Mouse (Mus musculus) lung, embryonic 15.5 days (tissue): ENCODE data around the gene Brip1. TPM values are rescaled to one million over a fixed set of nuclear protein-coding genes. Genes with fewer than 3 reads are reported as not detected.

Source experiments
- ATAC-seq: fragments of 200-750 bp; cut with Nextera tagmentation; 2 replicates; pipeline ENCODE4 v1.8.0; 2017; ENCODE audit warnings: moderate number of reproducible peaks, borderline replicate concordance; ENCODE audit not compliant: low FRiP score, low TSS enrichment; ENCODE audit errors: extremely low read depth
- H3K27ac ChIP-seq: fragments of 300-500 bp; sonication (generic); 2 replicates; pipeline ENCODE4 v1.5.1; 2015; ENCODE audit warnings: moderate library complexity, mild to moderate bottlenecking, inconsistent platforms
- H3K27me3 ChIP-seq: fragments of 300-500 bp; sonication (generic); 2 replicates; pipeline ENCODE4 v1.6.1; 2015; ENCODE audit warnings: inconsistent platforms
- H3K36me3 ChIP-seq: fragments of 300-500 bp; sonication (generic); 2 replicates; pipeline ENCODE4 v1.6.1; 2015; ENCODE audit warnings: inconsistent platforms
- H3K4me1 ChIP-seq: fragments of 300-500 bp; sonication (generic); 2 replicates; pipeline ENCODE4 v1.6.1; 2015; ENCODE audit warnings: inconsistent platforms
- H3K4me2 ChIP-seq: fragments of 300-500 bp; sonication (generic); 2 replicates; pipeline ENCODE4 v1.6.1; 2015; ENCODE audit warnings: inconsistent platforms, mild to moderate bottlenecking, moderate library complexity
- H3K4me3 ChIP-seq: fragments of 300-500 bp; sonication (generic); 2 replicates; pipeline ENCODE4 v1.5.1; 2015; ENCODE audit warnings: mild to moderate bottlenecking, inconsistent platforms
- H3K9ac ChIP-seq: fragments of 300-500 bp; sonication (generic); 2 replicates; pipeline ENCODE4 v1.6.1; 2015; ENCODE audit warnings: inconsistent platforms
- H3K9me3 ChIP-seq: fragments of 300-500 bp; sonication (generic); 2 replicates; pipeline ENCODE4 v1.6.1; 2016; ENCODE audit warnings: inconsistent platforms
- WGBS: fragments of 180-500 bp; shearing (Covaris S2); methylation state at CpG from one replicate; pipeline ENCODE4 v1.1.7; 2015; 5-methylcytosine and 5-hydroxymethylcytosine counted together
- polyA plus RNA-seq: library from polyadenylated mRNA; unstranded; fragments of >200 nt; fragmentation: Nextera tagmentation; extraction: Ambion mirVana; gene quantifications from 2 replicates; pipeline ENCODE4 v1.2.1, GENCODE M21; 2015

Gene Brip1
- polyA plus RNA-seq, 1 experiment from 2014 or later, result 14.5 TPM

DNA sequence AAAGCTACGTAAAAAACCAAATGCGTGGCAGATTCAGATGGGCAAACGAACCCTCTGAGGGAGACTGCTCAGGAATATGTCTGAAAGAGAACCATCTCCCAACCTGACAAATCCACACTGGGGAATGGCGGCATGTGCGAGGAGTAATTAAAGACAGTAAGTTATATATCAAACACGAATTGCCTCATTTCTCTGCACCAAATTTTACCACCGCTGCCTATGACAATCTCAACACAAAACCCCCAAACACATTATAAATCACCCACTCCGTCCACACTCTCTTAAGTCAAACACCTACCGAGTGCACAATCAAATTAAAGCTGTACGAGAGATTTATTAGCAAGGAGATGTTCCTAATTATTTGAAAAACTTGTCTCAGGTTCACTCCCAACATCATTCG, 184.8 kb downstream of the Brip1 start:
- Histone ChIP-seq H3K27ac (no peak overlapping the region), H3K9ac (no peak overlapping the region), H3K36me3 (no peaks in the 10 kb centered on the region), H3K27me3 (no peaks in the 10 kb centered on the region), H3K4me1 (peaks cover 5% of the 10 kb centered on the region), H3K9me3 (no peaks in the 10 kb centered on the region), H3K4me3 (no peak overlapping the region), H3K4me2 (no peak overlapping the region)
- no peak for ATAC-seq
- WGBS, result 49% methylated on average over 11 of the region's 11 CpGs

DNA sequence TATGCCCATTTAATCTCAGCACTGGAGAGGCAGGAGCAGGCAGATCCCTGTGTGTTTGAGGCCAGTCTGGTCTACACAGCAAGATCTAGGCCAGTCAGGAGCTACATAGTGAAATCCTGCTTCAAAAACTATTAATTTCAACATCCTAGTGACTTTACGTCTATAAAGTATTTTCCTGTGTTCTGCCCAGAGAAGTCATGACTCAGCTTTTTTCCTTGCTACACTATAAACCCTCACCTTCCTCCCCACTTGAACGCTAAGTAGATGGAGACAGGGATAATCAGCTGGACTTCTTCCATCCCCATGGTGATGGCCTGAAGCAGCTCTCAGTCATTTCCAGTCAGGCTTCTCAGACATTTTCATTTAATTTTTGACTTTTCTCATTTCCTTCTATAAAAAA, 187.9 kb downstream of the Brip1 start:
- H3K27me3 ChIP-seq, result no peaks in the 10 kb centered on the region
- no peak overlapping the region for H3K27ac ChIP-seq
- H3K36me3 ChIP-seq, result no peaks in the 10 kb centered on the region
- H3K4me2 ChIP-seq, result no peak overlapping the region
- H3K4me3 ChIP-seq, result no peak overlapping the region
- no peak for ATAC-seq
- no peaks in the 10 kb centered on the region for H3K9me3 ChIP-seq
- peaks cover 5% of the 10 kb centered on the region for H3K4me1 ChIP-seq
- H3K9ac ChIP-seq, result no peak overlapping the region
- 55% methylated on average over 2 of the region's 2 CpGs for WGBS

DNA sequence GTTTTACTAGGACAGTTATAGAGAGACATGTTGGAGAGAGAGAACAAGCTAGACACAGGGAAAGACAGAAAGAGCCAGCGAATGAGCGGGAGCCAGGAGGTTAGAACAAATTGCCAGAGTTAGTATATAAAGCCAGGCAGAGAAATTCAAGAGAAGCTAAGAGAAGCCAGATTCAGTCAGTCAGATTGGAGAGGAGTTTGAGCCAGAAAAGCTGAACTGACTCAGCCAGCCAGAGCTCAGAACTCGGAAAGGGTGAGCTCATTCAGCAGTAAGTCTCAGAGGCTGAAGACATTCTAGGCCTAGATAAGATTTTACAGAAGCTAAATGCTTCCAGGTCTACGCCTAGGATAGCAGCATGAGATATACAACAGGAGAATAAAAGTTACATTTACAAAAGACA, 190.5 kb downstream of the Brip1 start:
- H3K27me3 ChIP-seq, result no peaks in the 10 kb centered on the region
- H3K4me2 ChIP-seq, result no peak overlapping the region
- no peak overlapping the region for H3K9ac ChIP-seq
- no peaks in the 10 kb centered on the region for H3K36me3 ChIP-seq
- H3K4me1 ChIP-seq, result no peaks in the 10 kb centered on the region
- H3K4me3 ChIP-seq, result no peak overlapping the region
- H3K9me3 ChIP-seq, result no peaks in the 10 kb centered on the region
- WGBS, result 82% methylated on average over 4 of the region's 4 CpGs
- no peak for ATAC-seq
- H3K27ac ChIP-seq, result no peak overlapping the region

DNA sequence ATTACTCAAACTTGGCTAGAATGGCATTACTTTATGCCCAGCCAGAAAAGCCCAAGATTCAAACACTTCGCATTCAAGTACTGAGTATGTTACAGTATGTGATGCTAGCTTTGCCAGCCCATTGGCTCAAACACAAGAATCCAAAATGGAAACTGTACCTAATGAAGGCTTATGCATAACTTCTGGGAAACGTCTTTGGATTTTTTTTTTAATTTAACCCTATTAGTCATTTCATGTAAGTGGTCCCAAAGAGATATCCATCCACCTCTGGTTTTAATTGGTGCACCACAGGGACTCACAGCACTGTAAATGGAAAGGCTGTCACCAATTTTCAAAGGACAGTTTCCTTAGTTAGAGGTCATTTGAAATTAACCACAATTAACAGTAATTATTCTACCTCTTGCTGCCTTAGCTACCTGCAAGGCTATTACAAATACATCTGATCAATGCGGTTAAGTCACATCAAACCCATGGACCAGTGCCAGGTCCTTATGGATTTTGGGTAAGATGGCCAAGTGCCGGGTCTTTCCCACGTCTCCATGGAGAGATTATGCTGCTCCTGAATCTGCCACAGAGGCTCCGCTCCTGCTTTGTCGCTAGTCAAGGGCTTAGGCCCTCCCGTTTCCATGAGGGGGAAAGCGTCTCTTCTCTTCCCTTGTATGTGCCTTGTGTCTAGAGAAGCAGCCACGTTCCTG, 192.6 kb downstream of the Brip1 start:
- no peaks in the 10 kb centered on the region for H3K4me1 ChIP-seq
- WGBS, result 78% methylated on average over 10 of the region's 10 CpGs
- no peaks in the 10 kb centered on the region for H3K27me3 ChIP-seq
- H3K9me3 ChIP-seq, result no peaks in the 10 kb centered on the region
- no peak overlapping the region for H3K4me2 ChIP-seq
- H3K9ac ChIP-seq, result no peak overlapping the region
- no peak for ATAC-seq
- H3K36me3 ChIP-seq, result no peaks in the 10 kb centered on the region
- no peak overlapping the region for H3K27ac ChIP-seq
- no peak overlapping the region for H3K4me3 ChIP-seq

Other genes starting within 250 kb of the Brip1 start
- 25.9 and 28.7 TPM in 2 replicates for gene Ints2, start 56.4 kb upstream of the Brip1 start, polyA plus RNA-seq
- 7.5 and 8.2 TPM in 2 replicates for gene Med13, start 156.4 kb upstream of the Brip1 start, polyA plus RNA-seq